Mouse (Mus musculus) erythroblast, embryonic 14.5 days (primary cell): ENCODE results near the gene B4galnt3.

Source experiments
- GATA1 ChIP-seq: IDR thresholded peaks from 2 replicates; pipeline ENCODE4 v1.6.1; 2012; ENCODE audit warnings: low read length, inconsistent platforms, mixed read lengths
- TAL1 ChIP-seq: IDR thresholded peaks from 3 replicates; pipeline ENCODE4 v1.6.1; 2012; ENCODE audit warnings: low read length, inconsistent platforms, mixed read lengths

DNA sequence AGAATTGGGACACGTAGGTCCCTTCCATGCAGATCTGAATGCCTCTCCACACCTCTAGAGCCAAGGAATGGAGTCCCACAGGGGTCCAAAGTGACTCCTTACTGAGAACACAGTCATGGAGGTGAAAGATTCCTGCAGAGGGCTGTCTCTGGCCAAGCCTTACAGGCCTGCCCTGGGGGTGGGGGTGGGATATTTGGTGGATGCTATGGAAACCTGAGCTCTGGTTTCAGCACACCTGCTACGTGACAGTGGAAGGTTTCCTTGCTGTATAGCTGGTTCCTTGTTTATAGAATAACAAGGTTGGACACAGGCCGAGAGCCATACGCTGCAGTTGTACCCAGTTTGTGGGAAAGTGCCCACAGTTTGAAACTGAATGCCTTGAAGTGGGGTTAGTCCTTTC, 113.9 kb downstream of the B4galnt3 start:
- TF ChIP-seq TAL1 (no peak), GATA1 (no peak)
